Mouse (Mus musculus) midbrain, embryonic 16.5 days (tissue): ENCODE measurements around the gene Hoxa6. TPM values are rescaled to one million over a fixed set of nuclear protein-coding genes. Genes with fewer than 3 reads are reported as not detected.

Source experiments
- ATAC-seq: fragments of 200-750 bp; cut with Nextera tagmentation; 2 replicates; pipeline ENCODE4 v1.8.0; 2017; ENCODE audit warnings: moderate TSS enrichment
- H3K27ac ChIP-seq: fragments of 300-500 bp; sonication (generic); 2 replicates; pipeline ENCODE4 v1.5.1; 2014; ENCODE audit warnings: mild to moderate bottlenecking, low read length, mixed read lengths
- H3K27me3 ChIP-seq: fragments of 300-500 bp; sonication (generic); 2 replicates; pipeline ENCODE4 v1.6.1; 2014; ENCODE audit warnings: low read depth, low read length, mixed read lengths; ENCODE audit not compliant: control insufficient read depth, insufficient read depth
- H3K36me3 ChIP-seq: fragments of 300-500 bp; sonication (generic); 2 replicates; pipeline ENCODE4 v1.6.1; 2014; ENCODE audit warnings: mild to moderate bottlenecking, low read length, moderate library complexity, mixed read lengths; ENCODE audit not compliant: control insufficient read depth, insufficient read depth
- H3K4me1 ChIP-seq: fragments of 300-500 bp; sonication (generic); 2 replicates; pipeline ENCODE4 v1.6.1; 2014; ENCODE audit warnings: mild to moderate bottlenecking, low read length, mixed read lengths; ENCODE audit not compliant: control insufficient read depth, insufficient read depth
- H3K4me2 ChIP-seq: fragments of 300-500 bp; sonication (generic); 2 replicates; pipeline ENCODE4 v1.6.1; 2014; ENCODE audit warnings: mild to moderate bottlenecking, low read length, mixed read lengths
- H3K4me3 ChIP-seq: fragments of 300-500 bp; sonication (generic); 2 replicates; pipeline ENCODE4 v1.5.1; 2014; ENCODE audit warnings: low read depth, mild to moderate bottlenecking, low read length, moderate library complexity, mixed read lengths
- H3K9ac ChIP-seq: fragments of 300-500 bp; sonication (generic); 2 replicates; pipeline ENCODE4 v1.6.1; 2014; ENCODE audit warnings: low read depth, low read length, mixed read lengths
- H3K9me3 ChIP-seq: fragments of 300-500 bp; sonication (generic); replicated peaks from 2 replicates; pipeline ENCODE4 v1.6.1; 2014; ENCODE audit warnings: mild to moderate bottlenecking, low read length, mixed read lengths; ENCODE audit not compliant: control insufficient read depth, poor library complexity, severe bottlenecking
- WGBS: fragments of 180-500 bp; shearing (Covaris S2); extraction: QIAGEN DNeasy Blood & Tissue Kit; methylation state at CpG from one replicate; pipeline ENCODE4 v1.1.7; 2014; 5-methylcytosine and 5-hydroxymethylcytosine counted together
- polyA plus RNA-seq: library from polyadenylated mRNA; unstranded; fragments of >200 nt; fragmentation: Nextera tagmentation; extraction: Ambion mirVana; gene quantifications from 2 replicates; pipeline ENCODE4 v1.2.1, GENCODE M21; 2015

Hoxa6 gene
- polyA plus RNA-seq, 1 experiment from 2014 or later: not detected

GRCm38 (mm10) chr6:52222729-52223128 is 14.2 kb upstream of the Hoxa6 start:
- Histone ChIP-seq H3K36me3 (no peaks in the 10 kb centered on the region), H3K27me3 (peaks cover 92% of the 10 kb centered on the region), H3K4me2 (no peak overlapping the region), H3K9me3 (no peaks in the 10 kb centered on the region), H3K9ac (no peak overlapping the region), H3K4me1 (peaks cover 3% of the 10 kb centered on the region; the same call in 1 of the 2 replicates), H3K4me3 (no peak overlapping the region), H3K27ac (no peak overlapping the region)
- no peak for ATAC-seq
- 10% methylated on average over 13 of the region's 13 CpGs for WGBS

GRCm38 (mm10) chr6:52221993-52222685 is 13.6 kb upstream of the Hoxa6 start:
- Histone ChIP-seq H3K4me1 (peaks cover 3% of the 10 kb centered on the region; the same call in 1 of the 2 replicates), H3K9me3 (no peaks in the 10 kb centered on the region), H3K4me3 (peak overlapping the region; percentile 42; the same call in 1 of the 2 replicates), H3K4me2 (peak overlapping the region; percentile 67), H3K27ac (no peak overlapping the region), H3K9ac (no peak overlapping the region), H3K27me3 (peaks cover 91% of the 10 kb centered on the region), H3K36me3 (no peaks in the 10 kb centered on the region)
- ATAC-seq: peak; percentile 19; the same call in 1 of the 2 replicates
- 6% methylated on average over 21 of the region's 21 CpGs for WGBS

- no peaks in the 10 kb centered on the region for H3K9me3 ChIP-seq
- ATAC-seq: peak; percentile 70
- H3K4me1 ChIP-seq: peaks cover 3% of the 10 kb centered on the region; the same call in 1 of the 2 replicates
- peaks cover 88% of the 10 kb centered on the region for H3K27me3 ChIP-seq
- WGBS: under 1% methylated on average over 46 of the region's 46 CpGs
- peak within 1 kb of the TSS; percentile 67 for H3K4me2 ChIP-seq
- peak within 1 kb of the TSS; percentile 42 for H3K4me3 ChIP-seq
- no peaks in the 10 kb centered on the region for H3K36me3 ChIP-seq
- H3K27ac ChIP-seq: no peak within 1 kb of the TSS
- H3K9ac ChIP-seq: peak within 1 kb of the TSS; percentile 57
These were observed 12.9 kb upstream of the Hoxa6 start, which contains the start of gene Hoxa7 for GRCm38 (mm10) chr6:52221337-52221992. TSS of gene Hoxa7 (minus strand) at chr6:52221854.

GRCm38 (mm10) chr6:52220865-52221310 is 12.4 kb upstream of the Hoxa6 start:
- Histone ChIP-seq H3K9me3 (no peaks in the 10 kb centered on the region), H3K4me3 (peak overlapping the region; percentile 42), H3K27ac (no peak overlapping the region), H3K9ac (no peak overlapping the region), H3K4me2 (peak overlapping the region; percentile 67), H3K36me3 (no peaks in the 10 kb centered on the region), H3K4me1 (peaks cover 3% of the 10 kb centered on the region; the same call in 1 of the 2 replicates), H3K27me3 (peaks cover 88% of the 10 kb centered on the region)
- WGBS: 7% methylated on average over 12 of the region's 12 CpGs
- no peak for ATAC-seq

GRCm38 (mm10) chr6:52220003-52220864 is 11.7 kb upstream of the Hoxa6 start:
- whole genome bisulfite sequencing: 10% methylated on average over 32 of the region's 32 CpGs
- H3K36me3 ChIP-seq: no peaks in the 10 kb centered on the region
- H3K9me3 ChIP-seq: no peaks in the 10 kb centered on the region
- H3K27me3 ChIP-seq: peaks cover 88% of the 10 kb centered on the region
- H3K27ac ChIP-seq: no peak overlapping the region
- no peak overlapping the region for H3K4me3 ChIP-seq
- peaks cover 3% of the 10 kb centered on the region; the same call in 1 of the 2 replicates for H3K4me1 ChIP-seq
- no peak for ATAC-seq
- no peak overlapping the region for H3K4me2 ChIP-seq
- no peak overlapping the region for H3K9ac ChIP-seq

GRCm38 (mm10) chr6:52219234-52219942 is 10.9 kb upstream of the Hoxa6 start:
- 16% methylated on average over 9 of the region's 9 CpGs for WGBS
- no peak for ATAC-seq
- no peak overlapping the region for H3K4me3 ChIP-seq
- no peak overlapping the region for H3K9ac ChIP-seq
- H3K36me3 ChIP-seq: no peaks in the 10 kb centered on the region
- H3K9me3 ChIP-seq: no peaks in the 10 kb centered on the region
- H3K4me2 ChIP-seq: no peak overlapping the region
- no peak overlapping the region for H3K27ac ChIP-seq
- H3K27me3 ChIP-seq: peaks cover 88% of the 10 kb centered on the region
- H3K4me1 ChIP-seq: peaks cover 3% of the 10 kb centered on the region; the same call in 1 of the 2 replicates

GRCm38 (mm10) chr6:52218643-52219215 is 10.2 kb upstream of the Hoxa6 start:
- H3K27ac ChIP-seq: no peak overlapping the region
- 6% methylated on average over 14 of the region's 14 CpGs for WGBS
- no peak overlapping the region for H3K4me2 ChIP-seq

More at GRCm38 (mm10) chr6:52218643-52219215, 10.2 kb upstream of the Hoxa6 start:
- no peaks in the 10 kb centered on the region for H3K9me3 ChIP-seq
- no peaks in the 10 kb centered on the region for H3K36me3 ChIP-seq
- peaks cover 3% of the 10 kb centered on the region; the same call in 1 of the 2 replicates for H3K4me1 ChIP-seq
- H3K4me3 ChIP-seq: no peak overlapping the region
- H3K27me3 ChIP-seq: peaks cover 86% of the 10 kb centered on the region
- ATAC-seq: no peak
- no peak overlapping the region for H3K9ac ChIP-seq
